Mouse (Mus musculus): ENCODE results near the gene Ranbp3.
"Not testable (repeated sequence)": the region's sequence is repeated elsewhere in the genome, so short reads cannot be mapped to it uniquely, and the experiment has no call there.

Ranbp3 gene

DNA sequence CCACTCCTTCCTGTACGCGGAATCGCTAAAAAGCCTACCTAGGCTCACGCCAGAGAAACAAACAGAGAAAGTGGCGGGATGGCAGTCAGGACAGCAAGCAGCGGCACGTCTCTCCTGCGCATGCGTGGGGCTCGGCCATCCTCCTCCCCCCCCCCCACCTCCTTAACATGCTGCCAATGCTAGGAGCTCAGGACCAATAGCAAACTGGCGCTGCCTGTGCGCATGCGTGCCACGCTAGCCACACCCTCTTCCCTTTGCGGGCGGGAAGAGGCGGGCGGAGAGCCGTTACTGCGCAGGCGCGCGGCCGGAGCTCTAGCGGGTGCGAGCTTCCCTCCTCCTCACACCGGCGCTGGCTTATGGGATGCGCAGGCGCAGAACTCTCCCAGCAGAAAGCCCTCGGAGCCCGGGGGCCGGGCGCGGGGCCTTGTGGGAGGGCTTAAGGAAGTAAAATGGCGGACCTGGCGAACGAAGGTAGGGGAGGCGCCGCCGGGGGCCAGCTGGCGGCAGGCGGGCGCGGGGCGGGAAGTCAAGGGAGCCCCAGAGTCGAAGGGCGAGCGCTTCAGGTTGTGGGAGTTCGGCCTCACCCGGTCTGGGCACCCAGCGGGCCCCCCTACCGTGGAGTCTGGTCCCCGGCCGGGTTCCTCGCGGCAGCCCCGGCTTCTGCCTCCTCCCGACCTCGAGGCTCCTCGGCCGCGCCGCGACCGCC is at the start of gene Ranbp3:
Ranbp3 (plus strand) TSS at position 354 of the 706 bp plus-strand sequence.
- DNase-seq (ENCODE audit: low spot score in 2 of 2): peak; percentile 99 to 100

GRCm38 (mm10) chr17:56625495-56625894 is 47.6 kb upstream of the Ranbp3 start:
- DNase-seq (ENCODE audit: low spot score in 2 of 2): no peak

- no peak for DNase-seq (ENCODE audit: low spot score in 2 of 2)
Observed at GRCm38 (mm10) chr17:56626260-56626659, 46.8 kb upstream of the Ranbp3 start.

DNA sequence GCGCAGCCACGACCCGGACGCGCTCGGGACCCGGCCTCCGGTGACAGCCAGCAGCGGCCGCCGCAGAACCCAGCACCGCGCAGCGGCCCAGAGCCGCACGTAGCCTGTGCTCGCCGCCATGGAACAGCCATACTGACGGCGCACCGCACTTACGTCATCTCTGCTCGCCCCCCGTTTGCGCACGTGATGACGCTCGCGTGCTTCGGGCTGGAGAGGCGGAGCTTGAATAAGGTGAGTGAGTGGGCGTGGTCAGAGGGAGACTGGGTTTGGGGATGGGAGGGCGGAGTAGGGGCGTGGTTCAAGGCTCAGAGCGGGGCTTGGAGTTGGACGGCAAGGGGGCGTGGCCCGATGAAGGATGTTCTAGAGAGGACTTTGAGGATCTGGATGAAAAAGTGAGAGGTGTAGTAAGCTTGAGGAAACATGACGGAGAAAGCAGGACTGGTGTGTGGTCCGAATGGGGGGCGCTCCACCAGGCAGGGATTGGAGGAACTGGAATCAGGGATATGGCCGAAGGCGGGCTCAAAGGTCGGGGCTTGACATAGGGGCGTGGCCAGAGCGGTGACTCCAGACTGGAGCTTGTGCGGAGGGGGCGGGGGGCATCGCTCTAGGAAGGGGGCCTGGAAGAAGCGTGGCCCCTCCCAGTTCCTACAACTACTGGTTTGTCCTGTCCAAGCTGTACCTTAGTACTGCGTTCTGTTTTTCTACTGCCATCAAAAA is 46.2 kb upstream of the Ranbp3 start, which contains the start of gene Lonp1:
Lonp1 (minus strand) TSS at position 134 of the 717 bp plus-strand sequence.
- peak; percentile 91 to 97 for DNase-seq (ENCODE audit: low spot score in 2 of 2)

DNA sequence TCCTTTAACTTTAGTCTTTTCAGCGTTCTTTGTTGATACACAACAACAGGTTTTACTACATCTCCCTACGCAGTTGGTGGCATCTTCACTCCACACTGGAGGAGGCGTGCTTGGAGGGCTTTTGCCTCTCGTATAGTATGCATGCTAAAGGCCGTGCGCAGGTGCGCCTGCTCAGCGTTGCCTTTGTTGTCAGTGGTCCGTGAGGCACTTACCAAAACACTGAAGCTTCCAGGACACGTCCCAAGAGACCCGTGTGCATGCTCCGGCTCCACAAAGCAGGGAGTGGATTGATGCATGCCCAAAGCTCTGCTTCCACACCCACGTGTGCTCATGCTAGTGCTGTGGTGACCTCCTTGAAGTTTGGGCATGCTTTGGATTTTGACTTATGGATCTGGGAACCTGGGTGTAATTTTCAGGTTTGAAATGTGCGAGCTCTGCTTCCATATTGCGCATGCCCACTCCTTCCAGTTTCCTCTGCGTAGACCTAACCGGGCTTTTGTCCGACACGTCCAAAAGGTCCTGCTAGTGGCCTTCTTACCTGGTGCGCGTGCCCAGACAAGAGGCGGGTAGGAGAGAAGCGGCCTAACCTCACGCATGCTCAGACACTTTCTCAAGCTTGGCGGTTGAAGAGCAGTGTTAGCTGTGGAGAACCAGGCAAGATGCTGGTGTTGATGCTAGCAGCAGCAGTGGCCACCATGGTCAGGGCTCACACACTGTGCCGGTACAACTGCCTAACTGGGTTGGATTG is 45.4 kb upstream of the Ranbp3 start, which contains the start of gene Catsperd:
Catsperd (plus strand) TSS at position 614 of the 748 bp plus-strand sequence.
- DNase-seq (ENCODE audit: low spot score in 2 of 2): no peak

- not testable (repeated sequence) for DNase-seq (ENCODE audit: low spot score in 2 of 2)
Observed at GRCm38 (mm10) chr17:56629800-56630781, 43.0 kb upstream of the Ranbp3 start.

DNA sequence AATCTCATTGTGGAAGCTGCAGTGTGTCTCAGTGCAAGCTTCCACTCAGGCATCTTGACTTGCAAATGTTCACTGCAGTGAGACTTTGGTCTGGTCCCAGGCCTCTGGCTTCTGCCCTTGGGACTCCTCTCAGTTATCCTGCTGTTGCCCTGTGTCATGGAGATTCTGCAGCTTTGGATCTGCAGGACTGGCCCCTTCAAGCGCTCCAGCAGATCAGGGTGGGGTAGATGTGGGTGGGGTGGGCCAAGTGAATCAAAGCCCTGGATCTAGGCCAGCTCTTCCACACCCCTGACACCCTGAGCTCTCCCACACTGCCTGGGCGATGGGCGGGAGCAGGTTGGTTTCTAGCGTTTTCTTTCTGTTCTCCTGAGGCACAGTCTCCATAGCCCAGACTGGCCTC is 41.3 kb upstream of the Ranbp3 start:
- no peak for DNase-seq (ENCODE audit: low spot score in 2 of 2)

- no peak for DNase-seq (ENCODE audit: low spot score in 2 of 2)
Observed at GRCm38 (mm10) chr17:56634023-56634422, 39.1 kb upstream of the Ranbp3 start.

DNA sequence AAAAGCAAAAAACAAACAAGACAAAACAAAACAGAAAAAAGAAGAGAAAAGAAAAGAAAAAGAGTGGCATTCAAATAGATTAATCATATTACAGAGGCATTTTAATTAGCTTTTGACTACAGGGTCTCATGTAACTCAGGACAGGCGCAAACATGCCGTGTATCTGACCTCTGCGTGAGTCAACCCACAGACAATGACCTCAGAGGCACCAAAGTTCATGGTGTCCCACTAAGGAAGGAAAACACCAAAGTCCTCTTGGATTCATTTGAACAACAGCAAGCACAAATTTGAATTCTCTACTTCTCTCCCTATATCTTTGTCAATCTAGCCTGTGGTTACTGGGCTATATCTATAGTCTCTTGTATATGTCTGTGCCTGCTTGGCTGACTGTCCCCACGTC is 29.9 kb upstream of the Ranbp3 start:
- DNase-seq (ENCODE audit: low spot score in 2 of 2): no peak

DNA sequence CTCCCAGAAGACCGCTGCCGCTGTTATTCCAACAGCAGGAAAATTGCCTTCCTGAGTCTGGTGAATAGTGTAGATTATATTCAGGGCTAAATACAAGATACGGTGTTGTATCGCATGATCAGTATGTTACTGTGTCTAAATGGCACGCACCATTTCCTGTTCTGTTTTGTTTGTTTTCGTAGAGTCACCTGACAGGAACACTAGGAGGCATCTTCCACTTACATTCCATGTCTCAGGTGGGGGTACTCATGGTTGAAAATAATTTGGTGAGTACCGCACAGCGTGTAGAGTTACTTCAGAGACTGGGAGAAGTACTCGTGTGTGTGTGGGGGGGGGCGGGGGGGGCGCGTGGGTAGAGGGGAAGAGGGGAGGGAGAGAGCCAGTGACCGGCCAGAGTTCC is 25.5 kb upstream of the Ranbp3 start:
- DNase-seq (ENCODE audit: low spot score in 2 of 2): no peak

DNA sequence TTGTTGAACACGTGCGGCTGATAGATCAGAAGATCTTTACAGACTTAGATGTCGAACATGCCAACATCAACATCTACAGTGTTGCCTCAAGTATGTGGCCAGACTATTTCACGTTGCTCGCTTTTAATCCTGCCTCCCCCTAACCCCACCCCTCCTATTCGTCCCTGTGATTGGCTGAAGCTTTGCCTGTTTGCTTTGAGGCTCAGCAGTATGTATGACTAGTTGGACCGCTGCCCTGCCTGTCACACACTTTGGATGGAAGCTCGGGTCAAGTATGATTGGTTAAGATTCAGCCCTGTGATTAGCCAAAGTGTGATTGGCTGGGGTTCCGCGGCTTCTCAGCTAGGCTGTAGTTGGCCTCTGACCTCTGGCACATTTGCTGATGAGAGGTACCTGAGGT is 21.3 kb upstream of the Ranbp3 start:
- DNase-seq (ENCODE audit: low spot score in 2 of 2): no peak

DNA sequence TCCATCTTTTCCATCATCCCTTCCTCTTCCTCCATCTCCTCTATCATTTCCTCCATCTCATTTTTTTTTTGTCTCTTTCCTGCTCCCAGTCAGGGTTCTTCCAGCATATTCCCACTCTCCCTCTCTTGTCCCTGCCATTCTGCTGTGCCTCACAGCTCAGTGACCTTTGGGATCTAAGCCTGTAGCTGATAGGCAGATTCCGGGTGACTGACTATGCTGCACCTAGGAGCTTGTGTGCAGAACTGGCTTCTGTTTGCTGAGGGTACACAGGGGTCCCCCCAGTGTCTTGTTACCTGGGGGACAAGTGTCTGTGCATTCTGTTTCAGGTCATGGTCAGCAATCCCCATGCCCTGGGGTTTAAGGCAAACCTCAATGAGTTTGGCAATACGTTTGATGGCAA is 18.3 kb upstream of the Ranbp3 start:
- DNase-seq (ENCODE audit: low spot score in 2 of 2): no peak

DNA sequence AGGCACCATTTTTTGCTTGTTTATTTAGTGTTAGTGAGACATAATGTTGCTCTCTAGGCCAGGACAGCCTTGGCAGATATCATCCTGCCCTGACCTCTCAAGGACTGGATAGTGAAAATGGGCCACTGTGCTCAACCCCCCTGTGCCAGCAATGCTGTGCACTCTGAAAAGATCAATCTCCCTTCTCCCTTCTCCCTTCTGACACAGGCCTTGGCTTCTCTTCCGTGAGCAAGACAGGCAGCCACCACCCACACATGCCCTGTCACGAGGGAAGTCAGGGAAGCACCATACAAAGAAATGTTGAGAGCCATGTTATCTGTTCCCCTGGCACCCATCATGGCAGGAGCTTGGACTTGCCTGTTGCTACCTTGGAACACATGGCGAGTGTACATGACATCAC is 17.8 kb upstream of the Ranbp3 start:
- DNase-seq (ENCODE audit: low spot score in 2 of 2): no peak

DNA sequence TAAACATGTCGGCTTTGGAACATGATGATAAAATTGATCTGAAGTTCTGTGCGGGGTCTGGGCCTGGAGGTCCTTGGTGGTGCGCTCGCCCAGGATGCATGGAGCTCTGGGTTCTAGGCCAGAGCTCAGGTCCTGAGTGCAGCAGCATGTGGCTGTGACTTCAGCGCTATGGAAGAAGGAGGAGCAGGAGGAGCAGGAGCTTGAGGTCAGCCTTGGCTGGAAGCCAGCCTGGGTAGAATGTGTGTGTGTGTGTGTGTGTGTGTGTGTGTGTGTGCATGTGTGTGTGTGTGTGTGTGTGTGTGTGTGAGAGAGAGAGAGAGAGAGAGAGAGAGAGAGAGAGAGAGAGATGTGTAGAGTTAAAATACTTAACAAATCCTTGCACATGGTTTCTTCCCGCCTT is 16.9 kb upstream of the Ranbp3 start:
- no peak for DNase-seq (ENCODE audit: low spot score in 2 of 2)

- no peak for DNase-seq (ENCODE audit: low spot score in 2 of 2)
Observed at GRCm38 (mm10) chr17:56663659-56664058, 9.4 kb upstream of the Ranbp3 start.

GRCm38 (mm10) chr17:56664333-56664732 is 8.8 kb upstream of the Ranbp3 start:
- no peak for DNase-seq (ENCODE audit: low spot score in 2 of 2)

- DNase-seq (ENCODE audit: low spot score in 2 of 2): no peak
Observed at GRCm38 (mm10) chr17:56666384-56666783, 6.7 kb upstream of the Ranbp3 start.

GRCm38 (mm10) chr17:56667591-56667990 is 5.5 kb upstream of the Ranbp3 start:
- no peak for DNase-seq (ENCODE audit: low spot score in 2 of 2)

GRCm38 (mm10) chr17:56668384-56669144 is 4.5 kb upstream of the Ranbp3 start:
- DNase-seq (ENCODE audit: low spot score in 2 of 2): peak; percentile 71 to 89

- DNase-seq (ENCODE audit: low spot score in 2 of 2): no peak
Observed at GRCm38 (mm10) chr17:56669766-56670165, 3.3 kb upstream of the Ranbp3 start.

All from urinary bladder, postnatal 4 days (tissue).